1 mouse cellular context compared by ENCODE assay signal in genomic region chr5:118494649-118495477, GRCm38 (mm10).
TF ChIP-seq lines count a peak whose summit lies in the region.

No protein-coding gene starts in this region.

TF ChIP-seq in CH12.LX, 34 proteins besides CTCF, POLR2A, EP300 and RAD21 (continued from another document):
- 0 out of 2 replicates have a peak, but pooled peaks have one; percentile 61 for TF ChIP-seq MAFK (IDR thresholded peaks at IDR 0.05; ENCODE audit: insufficient replicate concordance, low read length)
